Mouse (Mus musculus) CD8-positive naive resting alpha-beta T cell, adult 57 days (primary cell): Measurements from ENCODE around the gene Gm13285. TPM values are rescaled to one million over a fixed set of nuclear protein-coding genes. Genes with fewer than 3 reads are reported as not detected.

Experiments used
- total RNA-seq: library from RNA; stranded (reverse); gene quantifications from one replicate; pipeline ENCODE4 v1.2.4, GENCODE M21; 2023

Gm13285 gene
- total RNA-seq: not detected

DNA sequence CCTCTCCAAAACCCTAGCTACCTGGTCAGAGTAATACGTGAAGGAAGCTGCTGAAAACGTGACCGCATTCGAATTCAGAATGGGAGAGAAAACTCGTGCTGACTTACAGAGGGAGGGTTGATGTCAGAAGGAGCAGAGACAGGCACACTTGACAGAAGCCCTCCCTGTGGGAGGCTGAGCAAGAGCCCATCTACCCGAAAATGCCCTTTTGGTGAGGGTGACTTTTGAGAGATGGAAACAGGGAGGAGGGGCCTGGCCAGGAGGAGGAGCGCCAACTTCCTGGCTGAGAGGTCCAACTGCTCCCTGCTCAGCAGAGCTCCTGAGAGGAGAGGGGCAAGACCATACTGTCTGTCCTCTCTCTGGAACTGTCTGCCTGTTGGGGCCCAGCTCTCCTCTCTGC, at the start of gene Gm13285:
Gene Gm13285 (plus strand): TSS at position 301 of the 400 bp plus-strand sequence.

DNA sequence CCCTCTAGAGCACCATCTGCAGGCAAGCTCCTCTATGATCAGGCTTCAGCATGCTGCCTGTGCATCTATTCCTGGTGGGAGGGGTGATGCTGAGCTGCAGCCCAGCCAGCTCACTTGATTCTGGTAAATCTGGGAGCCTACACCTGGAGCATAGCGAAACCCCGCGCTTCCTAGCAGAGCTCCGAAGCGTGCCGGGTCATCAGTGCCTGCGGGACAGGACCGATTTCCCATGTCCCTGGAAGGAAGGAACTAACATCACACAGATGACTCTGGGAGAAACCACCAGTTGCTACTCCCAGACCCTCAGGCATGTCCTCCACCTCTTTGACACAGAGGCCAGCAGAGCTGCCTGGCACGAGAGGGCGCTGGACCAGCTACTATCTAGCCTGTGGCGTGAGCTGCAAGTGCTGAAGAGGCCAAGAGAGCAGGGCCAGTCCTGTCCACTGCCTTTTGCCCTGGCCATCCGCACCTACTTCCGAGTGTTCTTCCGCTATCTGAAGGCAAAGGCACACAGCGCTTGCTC, 44.6 kb upstream of the Gm13285 start, which contains the start of gene Gm13271:
Gene Gm13271 (plus strand): TSS at position 51 of the 523 bp plus-strand sequence.

DNA sequence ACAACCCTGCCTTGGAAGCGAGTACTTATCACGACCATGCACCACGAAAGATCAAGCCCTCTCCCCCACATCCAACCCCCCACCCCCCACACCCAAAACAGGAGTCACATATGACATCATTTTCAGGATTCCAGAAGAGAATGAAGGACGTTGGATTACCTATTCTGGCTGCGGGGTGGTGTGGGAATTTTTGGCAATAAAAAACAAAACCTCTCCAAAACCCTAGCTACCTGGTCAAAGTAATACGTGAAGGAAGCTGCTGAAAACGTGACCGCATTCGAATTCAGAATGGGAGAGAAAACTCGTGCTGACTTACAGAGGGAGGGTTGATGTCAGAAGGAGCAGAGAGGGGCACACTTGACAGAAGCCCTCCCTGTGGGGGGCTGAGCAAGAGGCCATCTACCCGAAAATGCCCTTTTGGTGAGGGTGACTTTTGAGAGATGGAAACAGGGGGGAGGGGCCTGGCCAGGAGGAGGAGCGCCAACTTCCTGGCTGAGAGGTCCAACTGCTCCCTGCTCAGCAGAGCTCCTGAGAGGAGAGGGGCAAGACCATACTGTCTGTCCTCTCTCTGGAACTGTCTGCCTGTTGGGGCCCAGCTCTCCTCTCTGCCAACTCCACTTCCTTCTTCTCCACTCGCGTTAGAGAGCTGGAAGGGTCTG, 39.7 kb upstream of the Gm13285 start, which contains the start of gene Gm13283:
Gene Gm13283 (plus strand): TSS at position 510 of the 659 bp plus-strand sequence.

DNA sequence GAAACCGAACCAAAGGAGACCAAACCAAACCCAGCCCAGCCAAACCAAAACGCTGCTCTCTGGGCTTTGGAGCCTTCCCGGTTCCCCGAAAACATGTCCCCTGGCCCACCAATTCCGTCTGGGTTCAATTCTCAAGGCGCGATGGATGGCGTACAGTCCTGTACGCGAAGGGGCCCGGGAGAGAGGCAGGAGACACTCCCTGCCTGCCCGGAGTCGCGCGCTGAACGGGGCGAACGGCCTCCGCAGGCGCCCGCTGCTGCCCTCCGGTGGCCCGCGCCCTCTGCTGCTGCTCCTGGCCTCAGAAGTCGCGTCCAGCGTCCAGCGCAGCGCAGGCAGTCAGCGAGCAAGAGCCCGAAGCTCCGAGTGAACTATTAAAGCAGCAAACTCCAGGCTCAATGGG, 25.9 kb upstream of the Gm13285 start, which contains the start of gene Gm13290:
Gene Gm13290 (plus strand): TSS at position 301 of the 400 bp plus-strand sequence.

DNA sequence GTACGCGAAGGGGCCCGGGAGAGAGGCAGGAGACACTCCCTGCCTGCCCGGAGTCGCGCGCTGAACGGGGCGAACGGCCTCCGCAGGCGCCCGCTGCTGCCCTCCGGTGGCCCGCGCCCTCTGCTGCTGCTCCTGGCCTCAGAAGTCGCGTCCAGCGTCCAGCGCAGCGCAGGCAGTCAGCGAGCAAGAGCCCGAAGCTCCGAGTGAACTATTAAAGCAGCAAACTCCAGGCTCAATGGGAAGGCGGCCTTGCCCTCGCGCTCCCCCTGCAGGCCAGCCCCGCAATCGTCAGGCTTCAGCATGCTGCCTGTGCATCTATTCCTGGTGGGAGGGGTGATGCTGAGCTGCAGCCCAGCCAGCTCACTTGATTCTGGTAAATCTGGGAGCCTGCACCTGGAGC, 22.8 kb upstream of the Gm13285 start, which contains the start of gene Gm13289:
Gene Gm13289 (plus strand): TSS at position 301 of the 400 bp plus-strand sequence.

DNA sequence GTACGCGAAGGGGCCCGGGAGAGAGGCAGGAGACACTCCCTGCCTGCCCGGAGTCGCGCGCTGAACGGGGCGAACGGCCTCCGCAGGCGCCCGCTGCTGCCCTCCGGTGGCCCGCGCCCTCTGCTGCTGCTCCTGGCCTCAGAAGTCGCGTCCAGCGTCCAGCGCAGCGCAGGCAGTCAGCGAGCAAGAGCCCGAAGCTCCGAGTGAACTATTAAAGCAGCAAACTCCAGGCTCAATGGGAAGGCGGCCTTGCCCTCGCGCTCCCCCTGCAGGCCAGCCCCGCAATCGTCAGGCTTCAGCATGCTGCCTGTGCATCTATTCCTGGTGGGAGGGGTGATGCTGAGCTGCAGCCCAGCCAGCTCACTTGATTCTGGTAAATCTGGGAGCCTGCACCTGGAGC, 19.9 kb upstream of the Gm13285 start, which contains the start of gene Gm13272:
Gene Gm13272 (plus strand): TSS at position 301 of the 400 bp plus-strand sequence.

DNA sequence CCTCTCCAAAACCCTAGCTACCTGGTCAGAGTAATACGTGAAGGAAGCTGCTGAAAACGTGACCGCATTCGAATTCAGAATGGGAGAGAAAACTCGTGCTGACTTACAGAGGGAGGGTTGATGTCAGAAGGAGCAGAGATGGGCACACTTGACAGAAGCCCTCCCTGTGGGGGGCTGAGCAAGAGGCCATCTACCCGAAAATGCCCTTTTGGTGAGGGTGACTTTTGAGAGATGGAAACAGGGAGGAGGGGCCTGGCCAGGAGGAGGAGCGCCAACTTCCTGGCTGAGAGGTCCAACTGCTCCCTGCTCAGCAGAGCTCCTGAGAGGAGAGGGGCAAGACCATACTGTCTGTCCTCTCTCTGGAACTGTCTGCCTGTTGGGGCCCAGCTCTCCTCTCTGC, 17.6 kb upstream of the Gm13285 start, which contains the start of gene Ifnz:
Gene Ifnz (plus strand): TSS at position 301 of the 400 bp plus-strand sequence.

DNA sequence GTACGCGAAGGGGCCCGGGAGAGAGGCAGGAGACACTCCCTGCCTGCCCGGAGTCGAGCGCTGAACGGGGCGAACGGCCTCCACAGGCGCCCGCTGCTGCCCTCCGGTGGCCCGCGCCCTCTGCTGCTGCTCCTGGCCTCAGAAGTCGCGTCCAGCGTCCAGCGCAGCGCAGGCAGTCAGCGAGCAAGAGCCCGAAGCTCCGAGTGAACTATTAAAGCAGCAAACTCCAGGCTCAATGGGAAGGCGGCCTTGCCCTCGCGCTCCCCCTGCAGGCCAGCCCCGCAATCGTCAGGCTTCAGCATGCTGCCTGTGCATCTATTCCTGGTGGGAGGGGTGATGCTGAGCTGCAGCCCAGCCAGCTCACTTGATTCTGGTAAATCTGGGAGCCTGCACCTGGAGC, 14.1 kb upstream of the Gm13285 start, which contains the start of gene Gm13276:
Gene Gm13276 (plus strand): TSS at position 301 of the 400 bp plus-strand sequence.

DNA sequence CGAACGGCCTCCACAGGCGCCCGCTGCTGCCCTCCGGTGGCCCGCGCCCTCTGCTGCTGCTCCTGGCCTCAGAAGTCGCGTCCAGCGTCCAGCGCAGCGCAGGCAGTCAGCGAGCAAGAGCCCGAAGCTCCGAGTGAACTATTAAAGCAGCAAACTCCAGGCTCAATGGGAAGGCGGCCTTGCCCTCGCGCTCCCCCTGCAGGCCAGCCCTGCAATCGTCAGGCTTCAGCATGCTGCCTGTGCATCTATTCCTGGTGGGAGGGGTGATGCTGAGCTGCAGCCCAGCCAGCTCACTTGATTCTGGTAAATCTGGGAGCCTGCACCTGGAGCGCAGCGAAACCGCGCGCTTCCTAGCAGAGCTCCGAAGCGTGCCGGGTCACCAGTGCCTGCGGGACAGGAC, 11.1 kb upstream of the Gm13285 start, which contains the start of gene Gm13277:
Gene Gm13277 (plus strand): TSS at position 231 of the 400 bp plus-strand sequence.

DNA sequence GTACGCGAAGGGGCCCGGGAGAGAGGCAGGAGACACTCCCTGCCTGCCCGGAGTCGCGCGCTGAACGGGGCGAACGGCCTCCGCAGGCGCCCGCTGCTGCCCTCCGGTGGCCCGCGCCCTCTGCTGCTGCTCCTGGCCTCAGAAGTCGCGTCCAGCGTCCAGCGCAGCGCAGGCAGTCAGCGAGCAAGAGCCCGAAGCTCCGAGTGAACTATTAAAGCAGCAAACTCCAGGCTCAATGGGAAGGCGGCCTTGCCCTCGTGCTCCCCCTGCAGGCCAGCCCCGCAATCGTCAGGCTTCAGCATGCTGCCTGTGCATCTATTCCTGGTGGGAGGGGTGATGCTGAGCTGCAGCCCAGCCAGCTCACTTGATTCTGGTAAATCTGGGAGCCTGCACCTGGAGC, 8.2 kb upstream of the Gm13285 start, which contains the start of gene Gm13278:
Gene Gm13278 (plus strand): TSS at position 301 of the 400 bp plus-strand sequence.

DNA sequence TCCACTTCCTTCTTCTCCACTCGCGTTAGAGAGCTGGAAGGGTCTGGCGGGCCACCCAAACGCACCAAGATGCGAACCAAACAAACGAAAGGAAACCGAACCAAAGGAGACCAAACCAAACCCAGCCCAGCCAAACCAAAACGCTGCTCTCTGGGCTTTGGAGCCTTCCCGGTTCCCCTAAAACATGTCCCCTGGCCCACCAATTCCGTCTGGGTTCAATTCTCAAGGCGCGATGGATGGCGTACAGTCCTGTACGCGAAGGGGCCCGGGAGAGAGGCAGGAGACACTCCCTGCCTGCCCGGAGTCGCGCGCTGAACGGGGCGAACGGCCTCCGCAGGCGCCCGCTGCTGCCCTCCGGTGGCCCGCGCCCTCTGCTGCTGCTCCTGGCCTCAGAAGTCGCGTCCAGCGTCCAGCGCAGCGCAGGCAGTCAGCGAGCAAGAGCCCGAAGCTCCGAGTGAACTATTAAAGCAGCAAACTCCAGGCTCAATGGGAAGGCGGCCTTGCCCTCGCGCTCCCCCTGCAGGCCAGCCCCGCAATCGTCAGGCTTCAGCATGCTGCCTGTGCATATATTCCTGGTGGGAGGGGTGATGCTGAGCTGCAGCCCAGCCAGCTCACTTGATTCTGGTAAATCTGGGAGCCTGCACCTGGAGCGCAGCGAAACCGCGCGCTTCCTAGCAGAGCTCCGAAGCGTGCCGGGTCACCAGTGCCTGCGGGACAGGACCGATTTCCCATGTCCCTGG, 5.4 kb upstream of the Gm13285 start, which contains the start of gene Gm13275:
Gene Gm13275 (plus strand): TSS at position 552 of the 740 bp plus-strand sequence.

DNA sequence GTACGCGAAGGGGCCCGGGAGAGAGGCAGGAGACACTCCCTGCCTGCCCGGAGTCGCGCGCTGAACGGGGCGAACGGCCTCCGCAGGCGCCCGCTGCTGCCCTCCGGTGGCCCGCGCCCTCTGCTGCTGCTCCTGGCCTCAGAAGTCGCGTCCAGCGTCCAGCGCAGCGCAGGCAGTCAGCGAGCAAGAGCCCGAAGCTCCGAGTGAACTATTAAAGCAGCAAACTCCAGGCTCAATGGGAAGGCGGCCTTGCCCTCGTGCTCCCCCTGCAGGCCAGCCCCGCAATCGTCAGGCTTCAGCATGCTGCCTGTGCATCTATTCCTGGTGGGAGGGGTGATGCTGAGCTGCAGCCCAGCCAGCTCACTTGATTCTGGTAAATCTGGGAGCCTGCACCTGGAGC, 2.4 kb upstream of the Gm13285 start, which contains the start of gene Gm13279:
Gene Gm13279 (plus strand): TSS at position 301 of the 400 bp plus-strand sequence.

DNA sequence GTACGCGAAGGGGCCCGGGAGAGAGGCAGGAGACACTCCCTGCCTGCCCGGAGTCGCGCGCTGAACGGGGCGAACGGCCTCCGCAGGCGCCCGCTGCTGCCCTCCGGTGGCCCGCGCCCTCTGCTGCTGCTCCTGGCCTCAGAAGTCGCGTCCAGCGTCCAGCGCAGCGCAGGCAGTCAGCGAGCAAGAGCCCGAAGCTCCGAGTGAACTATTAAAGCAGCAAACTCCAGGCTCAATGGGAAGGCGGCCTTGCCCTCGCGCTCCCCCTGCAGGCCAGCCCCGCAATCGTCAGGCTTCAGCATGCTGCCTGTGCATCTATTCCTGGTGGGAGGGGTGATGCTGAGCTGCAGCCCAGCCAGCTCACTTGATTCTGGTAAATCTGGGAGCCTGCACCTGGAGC, 3.5 kb downstream of the Gm13285 start, which contains the start of gene Gm13287:
Gene Gm13287 (plus strand): TSS at position 301 of the 400 bp plus-strand sequence.

DNA sequence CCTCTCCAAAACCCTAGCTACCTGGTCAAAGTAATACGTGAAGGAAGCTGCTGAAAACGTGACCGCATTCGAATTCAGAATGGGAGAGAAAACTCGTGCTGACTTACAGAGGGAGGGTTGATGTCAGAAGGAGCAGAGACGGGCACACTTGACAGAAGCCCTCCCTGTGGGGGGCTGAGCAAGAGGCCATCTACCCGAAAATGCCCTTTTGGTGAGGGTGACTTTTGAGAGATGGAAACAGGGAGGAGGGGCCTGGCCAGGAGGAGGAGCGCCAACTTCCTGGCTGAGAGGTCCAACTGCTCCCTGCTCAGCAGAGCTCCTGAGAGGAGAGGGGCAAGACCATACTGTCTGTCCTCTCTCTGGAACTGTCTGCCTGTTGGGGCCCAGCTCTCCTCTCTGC, 5.8 kb downstream of the Gm13285 start, which contains the start of gene Gm13288:
Gene Gm13288 (plus strand): TSS at position 301 of the 400 bp plus-strand sequence.

DNA sequence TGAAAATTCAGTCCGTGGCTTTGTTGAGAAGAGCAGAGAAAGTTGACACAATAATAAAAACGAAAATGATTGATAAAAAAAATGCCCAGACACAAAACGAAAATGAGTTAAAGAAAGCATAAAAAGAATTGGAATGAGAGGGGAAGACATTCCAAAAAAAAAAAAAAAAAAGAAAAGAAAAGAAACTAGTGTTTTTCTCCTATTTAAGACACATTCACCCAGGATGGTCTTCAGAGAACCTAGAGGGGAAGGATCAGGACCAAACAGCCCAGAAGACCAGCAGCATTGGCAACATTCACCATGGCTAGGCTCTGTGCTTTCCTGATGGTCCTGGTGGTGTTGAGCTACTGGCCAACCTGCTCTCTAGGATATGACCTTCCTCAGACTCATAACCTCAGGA, 16.5 kb downstream of the Gm13285 start, which contains the start of gene Ifna7:
Gene Ifna7 (plus strand): TSS at position 301 of the 400 bp plus-strand sequence.

DNA sequence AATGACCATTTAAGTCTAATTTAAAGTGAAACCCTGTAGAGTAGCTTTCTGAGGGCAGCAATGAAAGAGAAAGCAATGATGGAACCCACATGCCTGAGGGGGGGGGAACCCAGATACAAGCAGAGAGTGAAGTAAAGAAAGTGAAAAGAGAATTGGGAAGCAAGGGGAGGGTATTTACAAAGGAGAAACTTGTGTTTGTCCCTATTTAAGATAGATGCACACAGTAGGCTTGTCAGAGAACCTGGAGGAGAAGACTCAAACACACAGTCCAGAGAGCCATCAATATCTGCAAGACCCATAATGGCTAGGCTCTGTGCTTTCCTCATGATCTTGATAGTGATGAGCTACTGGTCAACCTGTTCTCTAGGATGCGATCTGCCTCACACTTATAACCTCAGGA, 20.2 kb downstream of the Gm13285 start, which contains the start of gene Ifna11:
Gene Ifna11 (plus strand): TSS at position 301 of the 400 bp plus-strand sequence.

DNA sequence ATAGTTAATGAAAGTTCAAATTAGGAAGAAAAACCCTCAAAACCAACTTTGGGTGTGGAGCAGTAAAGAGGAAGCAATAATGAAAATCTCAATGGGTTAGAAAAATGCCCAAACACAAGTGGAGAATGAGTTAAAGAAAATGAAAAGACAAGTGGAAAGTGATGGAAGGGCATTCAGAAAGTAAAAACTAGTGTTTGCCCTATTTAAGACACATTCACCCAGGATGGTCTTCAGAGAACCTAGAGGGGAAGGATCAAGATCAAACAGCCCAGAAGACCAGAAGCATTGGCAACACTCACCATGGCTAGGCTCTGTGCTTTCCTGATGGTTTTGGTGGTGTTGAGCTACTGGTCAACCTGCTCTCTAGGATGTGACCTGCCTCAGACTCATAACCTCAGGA, 27.7 kb downstream of the Gm13285 start, which contains the start of gene Ifna6:
Gene Ifna6 (plus strand): TSS at position 301 of the 400 bp plus-strand sequence.

DNA sequence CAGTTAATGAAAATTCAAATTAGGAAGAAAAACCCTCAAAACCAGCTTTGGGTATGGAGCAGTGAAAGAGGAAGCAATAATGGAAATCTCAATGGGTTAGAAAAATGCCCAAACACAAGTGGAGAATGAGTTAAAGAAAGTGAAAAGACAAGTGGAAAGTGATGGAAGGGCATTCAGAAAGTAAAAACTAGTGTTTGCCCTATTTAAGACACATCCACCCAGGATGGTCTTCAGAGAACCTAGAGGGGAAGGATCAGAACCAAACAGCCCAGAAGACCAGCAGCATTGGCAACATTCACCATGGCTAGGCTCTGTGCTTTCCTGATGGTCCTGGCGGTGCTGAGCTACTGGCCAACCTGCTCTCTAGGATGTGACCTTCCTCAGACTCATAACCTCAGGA, 35.8 kb downstream of the Gm13285 start, which contains the start of gene Ifna5:
Gene Ifna5 (plus strand): TSS at position 301 of the 400 bp plus-strand sequence.

DNA sequence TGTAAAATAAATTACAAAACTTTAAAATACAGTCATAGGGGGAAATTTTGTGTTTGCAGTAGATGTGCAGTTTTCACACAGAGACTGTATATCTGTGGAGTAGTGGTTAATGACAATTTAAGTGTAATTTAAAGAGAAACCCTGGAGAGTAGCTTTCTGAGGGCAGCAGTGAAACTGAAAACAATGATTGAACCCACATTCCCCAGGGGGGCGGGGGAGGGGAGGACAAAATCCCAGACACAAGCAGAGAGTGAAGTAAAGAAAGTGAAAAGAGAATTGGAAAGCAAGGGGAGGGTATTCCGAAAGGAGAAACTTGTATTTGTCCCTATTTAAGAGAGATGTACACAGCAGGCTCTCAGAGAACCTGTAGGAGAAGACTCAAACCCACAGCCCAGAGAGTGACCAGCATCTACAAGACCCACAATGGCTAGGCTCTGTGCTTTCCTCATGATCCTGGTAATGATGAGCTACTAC, 42.0 kb downstream of the Gm13285 start, which contains the start of gene Ifna4:
Gene Ifna4 (plus strand): TSS at position 424 of the 474 bp plus-strand sequence.

DNA sequence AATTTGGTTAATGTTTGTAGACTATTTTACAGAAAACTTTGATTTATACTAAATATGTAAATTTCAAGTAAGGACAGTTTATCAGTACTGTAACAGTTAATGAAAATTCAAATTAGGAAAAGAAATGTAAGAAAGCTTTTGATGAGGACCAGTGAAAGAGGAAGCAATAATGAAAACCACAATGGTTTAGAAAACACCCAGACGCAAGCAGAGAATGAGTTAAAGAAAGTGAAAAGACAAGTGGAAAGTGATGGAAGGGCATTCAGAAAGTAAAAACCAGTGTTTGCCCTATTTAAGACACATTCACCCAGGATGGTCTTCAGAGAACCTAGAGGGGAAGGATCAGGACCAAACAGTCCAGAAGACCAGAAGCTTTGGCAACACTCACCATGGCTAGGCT, 50.2 kb downstream of the Gm13285 start, which contains the start of gene Ifna1:
Gene Ifna1 (plus strand): TSS at position 390 of the 400 bp plus-strand sequence.

